Mouse (Mus musculus) retina, embryonic 14.5 days (tissue): ENCODE results near the gene Rint1.
"Not testable (repeated sequence)": the region's sequence is repeated elsewhere in the genome, so short reads cannot be mapped to it uniquely, and the experiment has no call there.

ENCODE experiments used
- DNase-seq: peaks from one replicate; pipeline ENCODE4 v3.0.0-alpha.2; 2015; ENCODE audit warnings: low spot score

Rint1 gene

GRCm38 (mm10) chr5:23826321-23827004 is 39.0 kb downstream of the Rint1 start:
- DNase-seq: peak; percentile 88

GRCm38 (mm10) chr5:23830897-23831752 is 43.6 kb downstream of the Rint1 start:
- no peak for DNase-seq

- DNase-seq: not testable (repeated sequence)
Observed at GRCm38 (mm10) chr5:23835691-23836090, 48.2 kb downstream of the Rint1 start.

DNA sequence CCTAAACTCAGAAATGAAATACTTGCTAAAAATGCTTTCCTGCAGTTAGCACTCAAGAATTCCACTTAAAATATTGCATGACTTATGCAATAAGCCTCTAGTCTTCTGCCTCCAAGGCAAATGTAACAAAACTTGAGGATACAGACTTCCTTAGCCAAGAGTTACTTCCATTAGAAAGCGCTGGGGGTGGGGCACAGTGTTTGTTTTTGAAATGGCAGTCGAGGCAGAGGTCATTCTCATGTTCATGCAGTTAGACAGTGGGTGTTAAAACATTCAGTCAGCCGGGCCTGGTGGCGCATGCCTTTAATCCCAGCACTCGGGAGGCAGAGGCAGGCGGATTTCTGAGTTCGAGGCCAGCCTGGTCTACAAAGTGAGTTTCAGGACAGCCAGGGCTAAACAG is 50.6 kb downstream of the Rint1 start:
- DNase-seq: no peak

DNA sequence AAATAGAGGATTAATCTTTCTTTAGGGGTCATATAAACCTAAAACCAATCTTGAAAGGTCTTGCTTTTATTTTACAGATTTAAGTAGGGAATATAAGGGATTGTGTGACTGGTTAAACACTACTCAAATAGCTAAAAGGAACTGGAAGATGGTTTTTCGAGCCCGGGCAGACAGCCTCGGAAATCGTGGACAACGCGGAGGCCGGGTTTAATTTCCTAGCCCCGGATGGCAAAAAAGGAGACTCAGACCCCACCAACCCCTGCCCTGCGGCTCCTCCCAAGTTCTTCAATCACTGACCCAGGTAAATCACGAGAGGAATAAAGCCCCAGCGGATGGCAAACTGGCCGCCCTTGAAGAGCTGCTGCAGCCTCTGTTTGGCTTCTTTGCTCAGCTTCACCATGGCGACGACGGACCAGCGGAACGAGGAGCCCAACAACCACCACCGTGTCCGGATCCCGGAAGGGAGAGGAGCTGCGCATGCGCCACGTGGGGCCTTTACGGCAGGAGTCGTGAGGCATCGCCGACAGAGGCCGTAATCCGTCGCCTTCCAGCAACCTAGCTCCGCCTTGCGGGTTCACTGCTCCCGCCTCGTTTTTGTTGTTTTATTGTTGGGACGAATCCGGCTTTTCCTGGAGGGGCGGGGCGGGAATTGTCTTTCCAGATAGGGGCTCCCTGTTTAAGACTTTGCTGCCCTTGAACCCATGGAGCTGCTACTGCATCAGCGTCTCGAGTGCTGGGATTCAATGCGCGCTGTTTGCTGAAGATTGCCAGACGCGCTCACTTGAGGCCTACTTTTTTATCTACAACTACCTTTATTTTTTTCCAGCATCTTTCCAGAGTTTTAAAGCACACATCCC is 56.4 kb downstream of the Rint1 start, which contains the start of gene Tomm7:
Gene Tomm7 (minus strand): TSS at position 488 of the 857 bp plus-strand sequence.
- peak; percentile 99 for DNase-seq

- no peak for DNase-seq
Observed at GRCm38 (mm10) chr5:23844531-23844841, 57.0 kb downstream of the Rint1 start.

- DNase-seq: no peak
Observed at GRCm38 (mm10) chr5:23845141-23845540, 57.6 kb downstream of the Rint1 start.

GRCm38 (mm10) chr5:23850345-23851159 is 63.0 kb downstream of the Rint1 start:
- DNase-seq: peak; percentile 90

GRCm38 (mm10) chr5:23851160-23851555 is 63.6 kb downstream of the Rint1 start:
- DNase-seq: peak; percentile 42

- DNase-seq: not testable (repeated sequence)
Observed at GRCm38 (mm10) chr5:23852916-23853315, 65.4 kb downstream of the Rint1 start.

DNA sequence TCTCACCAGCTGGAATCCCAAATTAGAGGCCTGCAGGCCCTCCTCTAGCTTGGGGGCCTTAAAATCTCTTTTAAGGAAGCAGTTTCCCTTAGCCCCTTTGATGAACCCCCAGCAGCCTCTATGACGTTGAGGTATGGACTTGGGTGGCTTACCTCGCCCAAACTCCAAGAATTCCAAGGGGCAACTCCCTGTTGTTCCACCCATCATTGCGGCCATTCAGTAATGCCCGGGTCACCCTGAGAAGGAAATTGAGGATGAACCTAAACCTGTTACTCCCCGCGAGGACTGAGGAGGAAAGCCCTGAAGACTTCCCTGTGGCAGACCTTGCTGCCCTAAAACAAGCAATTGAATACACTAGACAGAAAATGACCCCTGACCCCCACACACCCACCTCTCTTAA is 68.0 kb downstream of the Rint1 start:
- no peak for DNase-seq

DNA sequence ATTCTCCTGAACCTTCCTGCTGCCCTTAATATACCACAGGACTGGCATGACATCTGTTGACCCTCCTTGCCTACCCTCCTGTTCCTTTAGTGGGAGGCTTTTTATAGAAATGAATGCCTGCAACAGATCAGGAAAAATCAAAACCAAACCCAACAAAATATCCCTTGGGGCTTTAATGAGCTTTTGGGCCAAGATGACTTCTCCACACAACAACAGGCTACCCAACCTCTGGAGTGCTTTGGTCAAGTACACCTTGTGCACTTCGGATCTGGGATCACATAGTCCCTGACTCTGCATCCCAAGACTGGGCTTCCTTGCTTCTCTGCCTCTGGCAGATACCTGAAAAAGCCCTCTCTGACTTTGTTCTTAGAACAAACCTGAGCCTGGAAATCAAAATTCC is 68.7 kb downstream of the Rint1 start:
- no peak for DNase-seq

DNA sequence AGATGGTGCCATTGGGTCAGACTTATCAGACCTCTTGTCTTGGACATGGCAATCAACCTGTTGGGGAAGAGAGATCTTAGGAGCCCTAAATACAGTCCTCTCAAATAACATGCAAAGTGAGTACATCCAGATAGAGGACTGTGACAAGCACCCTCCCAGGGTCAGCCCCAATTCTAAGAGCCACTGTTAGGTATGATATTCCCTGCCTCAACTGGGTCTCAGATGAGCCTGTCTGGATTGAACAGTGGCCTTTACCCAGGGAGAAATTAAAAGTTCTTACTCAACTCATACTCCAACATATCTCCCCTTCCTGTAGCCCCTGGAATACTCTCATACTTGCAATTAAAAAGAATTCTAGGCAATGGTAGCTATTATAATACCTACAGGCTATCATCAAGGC is 69.7 kb downstream of the Rint1 start:
- DNase-seq: no peak

GRCm38 (mm10) chr5:23858001-23858400 is 70.5 kb downstream of the Rint1 start:
- no peak for DNase-seq

GRCm38 (mm10) chr5:23858643-23859042 is 71.1 kb downstream of the Rint1 start:
- DNase-seq: no peak

DNA sequence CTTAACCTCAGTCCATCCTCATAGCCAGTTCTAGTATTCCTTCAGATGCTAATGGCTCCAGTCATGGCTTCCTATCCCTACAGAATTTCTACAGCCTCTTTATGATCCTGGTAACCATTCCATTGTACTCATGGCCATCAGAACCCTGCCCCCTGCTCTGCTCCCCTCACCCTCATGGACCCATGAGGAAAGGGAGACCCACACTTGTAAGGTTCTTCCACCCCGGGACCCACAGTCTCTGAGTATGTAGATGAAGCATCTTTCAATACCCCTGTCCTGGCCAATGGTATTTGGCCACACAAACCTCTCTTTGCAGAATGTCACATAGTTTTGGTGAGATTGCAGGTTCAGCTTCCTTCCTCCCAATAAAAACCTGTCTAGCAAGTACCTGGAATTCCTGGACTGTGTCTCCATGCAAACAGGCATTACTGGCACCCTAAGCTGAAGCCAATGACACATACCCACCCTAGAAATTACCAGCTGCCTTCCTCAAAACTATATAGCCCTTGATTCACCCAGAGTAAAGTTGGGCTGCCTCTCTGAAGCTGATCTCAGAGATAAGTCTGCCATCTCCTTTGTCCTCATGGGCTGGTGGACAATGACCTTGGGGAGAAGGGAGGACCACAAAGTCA is 71.7 kb downstream of the Rint1 start:
- no peak for DNase-seq

DNA sequence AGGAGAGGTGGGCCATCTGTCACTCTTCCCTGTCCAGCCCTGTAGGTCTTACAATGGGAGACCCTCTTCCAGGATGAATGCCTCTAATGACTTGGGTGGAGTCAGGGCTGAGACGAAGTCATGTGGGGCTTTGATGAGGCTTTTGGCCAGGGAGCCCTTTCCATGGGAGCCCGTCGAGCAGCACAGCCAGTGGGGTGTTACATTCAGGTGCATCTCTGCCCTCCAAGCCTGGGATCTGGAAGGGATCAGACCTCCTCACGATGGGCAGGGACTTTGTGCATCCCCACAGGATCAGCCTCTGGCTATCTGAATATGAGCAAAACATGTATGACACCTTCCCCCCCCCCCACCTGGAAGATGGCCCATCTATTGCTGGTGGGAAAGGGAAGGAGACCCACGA is 72.4 kb downstream of the Rint1 start:
- no peak for DNase-seq

- no peak for DNase-seq
Observed at GRCm38 (mm10) chr5:23861721-23862120, 74.2 kb downstream of the Rint1 start.

DNA sequence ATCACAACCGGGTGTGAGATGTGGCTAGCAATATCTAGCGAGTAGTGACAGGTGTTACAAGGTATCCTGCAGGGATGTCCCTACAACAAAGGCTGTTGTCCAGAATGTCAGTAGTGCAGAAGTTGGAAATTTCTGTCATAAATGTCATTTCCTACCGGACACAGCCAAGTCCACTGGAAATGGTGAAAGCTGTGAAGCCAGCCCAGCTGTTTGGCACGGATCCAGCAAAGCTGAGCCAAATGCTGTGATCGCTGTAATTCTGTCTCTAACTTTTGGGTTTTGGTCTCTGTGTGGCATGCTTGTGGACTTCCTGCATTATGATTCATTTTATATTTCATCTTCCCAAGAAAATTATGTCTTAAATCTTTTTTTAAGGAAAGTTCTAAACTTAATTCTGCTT is 74.8 kb downstream of the Rint1 start:
- no peak for DNase-seq

- no peak for DNase-seq
Observed at GRCm38 (mm10) chr5:23863166-23864053, 75.9 kb downstream of the Rint1 start.
